Mouse (Mus musculus) liver (tissue): ENCODE data around the gene Gm14151.
"Not testable (repeated sequence)": the region's sequence is repeated elsewhere in the genome, so short reads cannot be mapped to it uniquely, and the experiment has no call there.

Experiments
- DNase-seq: peaks from one replicate; pipeline ENCODE4 v3.0.0-alpha.2; 2020; ENCODE audit warnings: mixed read lengths

Gm14151 gene

DNA sequence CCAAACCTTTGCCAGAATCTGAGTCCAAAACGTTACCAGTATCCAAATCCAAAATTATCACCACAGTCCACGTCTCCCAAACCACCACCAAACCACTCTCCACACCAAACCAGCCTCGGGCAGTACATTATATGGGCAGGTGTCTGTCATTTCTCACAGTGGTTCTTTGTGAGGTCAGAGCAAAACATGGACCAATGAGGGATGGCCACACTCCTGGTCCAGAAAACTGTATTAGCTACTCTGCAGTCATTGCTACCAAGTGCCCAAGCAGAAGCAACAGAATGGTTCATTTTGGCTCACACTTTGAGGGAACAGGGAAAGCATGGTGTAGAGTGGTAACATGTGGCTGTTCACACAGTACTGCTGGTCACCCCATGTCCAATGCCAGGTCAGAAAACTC is at the start of gene Gm14151:
TSS of gene Gm14151 (minus strand) at position 101 of the 400 bp plus-strand sequence.
- not testable (repeated sequence) for DNase-seq

DNA sequence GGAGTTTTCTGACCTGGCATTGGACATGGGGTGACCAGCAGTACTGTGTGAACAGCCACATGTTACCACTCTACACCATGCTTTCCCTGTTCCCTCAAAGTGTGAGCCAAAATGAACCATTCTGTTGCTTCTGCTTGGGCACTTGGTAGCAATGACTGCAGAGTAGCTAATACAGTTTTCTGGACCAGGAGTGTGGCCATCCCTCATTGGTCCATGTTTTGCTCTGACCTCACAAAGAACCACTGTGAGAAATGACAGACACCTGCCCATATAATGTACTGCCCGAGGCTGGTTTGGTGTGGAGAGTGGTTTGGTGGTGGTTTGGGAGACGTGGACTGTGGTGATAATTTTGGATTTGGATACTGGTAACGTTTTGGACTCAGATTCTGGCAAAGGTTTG is 5.8 kb upstream of the Gm14151 start, which contains the start of gene Gm14147:
TSS of gene Gm14147 (plus strand) at position 301 of the 400 bp plus-strand sequence.
- DNase-seq, result not testable (repeated sequence)

DNA sequence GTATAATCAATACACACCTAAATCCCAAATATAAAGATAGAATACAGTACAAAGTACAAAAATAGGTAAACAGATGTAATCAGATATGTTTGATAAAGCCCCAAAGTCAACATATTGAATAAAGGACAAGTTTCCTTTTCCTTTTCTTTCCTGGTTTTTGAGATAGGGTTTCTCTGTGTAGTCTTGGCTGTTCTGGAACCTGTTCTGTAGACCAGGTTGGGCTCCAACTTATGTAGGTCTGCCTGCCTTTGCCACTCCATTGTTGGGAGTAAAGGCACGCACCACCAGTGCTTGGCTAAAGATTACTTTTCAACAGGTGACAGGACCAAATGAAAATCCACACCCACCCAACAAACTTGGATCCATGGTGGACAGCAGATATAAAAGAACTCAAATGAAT is 35.5 kb downstream of the Gm14151 start:
- DNase-seq, result no peak

DNA sequence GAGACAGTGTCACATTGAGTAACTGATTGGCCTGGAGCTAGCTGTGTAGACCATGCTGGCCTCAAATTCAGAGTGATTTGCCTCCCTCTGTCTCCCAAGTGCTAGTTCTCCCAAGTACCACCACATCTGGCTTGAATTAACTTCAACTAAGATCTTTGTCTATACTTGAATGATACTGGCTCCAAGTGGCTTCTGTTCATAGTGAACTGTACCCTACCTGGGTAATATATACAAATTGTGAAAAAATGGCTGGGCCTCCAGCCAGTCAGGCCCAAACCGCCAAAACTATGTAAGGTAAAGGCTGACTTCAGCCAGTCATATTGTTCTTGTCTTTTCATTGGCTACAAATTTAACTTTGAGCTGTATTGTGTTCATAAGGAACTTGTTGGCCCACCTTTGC is 51.7 kb downstream of the Gm14151 start:
- DNase-seq, result no peak

DNA sequence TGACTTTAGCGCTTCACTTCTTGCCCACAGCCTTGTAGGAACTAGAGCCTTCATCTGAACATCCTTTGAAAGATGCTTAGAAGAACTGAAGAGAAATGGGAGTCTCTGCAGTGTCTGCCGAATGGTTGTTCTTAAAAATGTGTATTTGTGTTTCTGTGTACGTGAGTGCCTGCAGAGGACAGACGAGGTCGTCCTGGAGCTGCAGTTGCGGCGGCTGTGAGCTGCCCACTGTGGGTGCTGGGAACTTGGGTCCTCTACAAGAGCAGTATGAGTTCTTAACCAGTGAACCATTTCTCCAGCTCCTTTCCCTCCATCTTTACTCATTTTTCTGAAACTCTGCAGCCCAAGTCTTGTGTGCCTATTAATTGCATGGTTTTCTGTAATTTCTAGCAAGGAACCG is 52.4 kb downstream of the Gm14151 start:
- peak; percentile 47 for DNase-seq

DNA sequence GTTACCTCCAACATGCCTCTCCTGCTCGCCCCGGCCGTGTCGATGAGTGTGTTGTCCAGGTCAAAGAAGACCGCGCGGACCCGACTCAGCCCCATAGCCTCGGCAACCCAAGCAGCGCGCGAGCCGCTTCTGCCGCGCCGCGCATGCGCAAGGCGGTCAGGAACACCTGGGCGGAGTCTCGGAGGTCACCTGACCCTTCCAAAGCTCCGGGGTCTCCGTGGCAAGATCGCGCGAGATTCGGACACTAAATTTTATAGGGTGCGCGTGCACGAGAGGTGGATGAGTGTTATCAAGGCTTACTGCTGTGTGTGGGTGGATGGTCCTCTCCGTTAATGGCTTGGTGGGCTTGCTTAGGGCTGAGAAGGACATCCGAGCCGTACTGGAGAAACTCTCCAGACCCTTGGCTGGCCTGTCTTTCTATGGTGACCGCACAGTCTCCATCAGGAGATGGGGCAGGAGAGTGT is 52.9 kb downstream of the Gm14151 start, which contains the start of the genes Ninl and Nanp:
TSS of gene Ninl (minus strand) at position 151 of the 464 bp plus-strand sequence.
TSS of gene Nanp (minus strand) at position 167 of the 464 bp plus-strand sequence.
- DNase-seq, result peak; percentile 97

DNA sequence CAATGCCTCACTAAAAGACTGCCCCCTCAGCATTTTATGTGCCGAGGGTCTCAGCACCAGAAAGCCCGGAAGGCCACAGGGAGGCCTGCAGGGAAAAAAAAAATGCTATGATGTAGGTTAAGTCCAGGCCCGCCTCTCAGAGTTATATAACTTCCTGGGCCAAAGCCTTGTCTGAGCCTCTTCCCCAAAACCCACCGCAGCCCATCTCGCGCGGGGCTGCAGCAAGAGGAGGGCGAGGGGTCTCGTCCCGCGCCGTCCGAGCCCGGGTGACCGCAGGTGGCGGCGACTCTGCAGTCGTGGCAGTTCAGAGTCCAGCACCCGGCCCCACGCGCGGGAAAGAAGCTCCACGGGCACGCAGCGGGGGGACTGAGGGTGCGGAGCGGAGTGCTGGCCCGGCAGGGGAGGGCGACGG is 53.3 kb downstream of the Gm14151 start:
- DNase-seq, result no peak

DNA sequence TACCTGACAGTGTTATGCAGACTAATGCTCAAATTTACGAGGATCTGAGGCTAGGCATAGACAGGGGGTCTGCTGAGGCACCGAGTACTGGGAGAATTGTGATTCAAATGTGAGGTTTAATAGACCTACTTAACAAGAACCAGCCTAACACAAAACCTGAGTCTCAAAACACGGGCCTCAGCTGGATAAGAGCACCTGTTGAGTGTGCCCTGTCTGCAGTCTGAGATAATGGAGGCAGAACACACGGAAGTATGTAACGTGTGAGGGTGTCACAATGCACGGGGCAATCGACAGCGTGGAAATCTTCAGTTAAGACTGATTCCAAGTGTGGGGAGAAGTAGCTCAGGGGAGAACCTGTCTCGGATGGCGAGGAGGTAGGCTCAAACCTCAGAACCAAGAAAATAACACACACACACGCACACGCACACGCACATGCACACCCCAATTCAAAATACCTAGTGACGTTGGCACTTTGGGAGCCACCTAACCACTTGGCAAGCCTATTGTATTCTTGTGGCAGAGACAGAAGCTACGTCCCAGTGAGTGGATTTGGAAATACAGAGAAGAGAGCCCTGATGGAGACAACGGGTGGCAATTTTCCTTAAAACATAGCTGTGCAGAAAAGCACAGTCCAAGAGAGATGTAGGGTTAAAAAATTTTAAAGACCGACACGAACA is 54.1 kb downstream of the Gm14151 start:
- DNase-seq, result peak; percentile 77

DNA sequence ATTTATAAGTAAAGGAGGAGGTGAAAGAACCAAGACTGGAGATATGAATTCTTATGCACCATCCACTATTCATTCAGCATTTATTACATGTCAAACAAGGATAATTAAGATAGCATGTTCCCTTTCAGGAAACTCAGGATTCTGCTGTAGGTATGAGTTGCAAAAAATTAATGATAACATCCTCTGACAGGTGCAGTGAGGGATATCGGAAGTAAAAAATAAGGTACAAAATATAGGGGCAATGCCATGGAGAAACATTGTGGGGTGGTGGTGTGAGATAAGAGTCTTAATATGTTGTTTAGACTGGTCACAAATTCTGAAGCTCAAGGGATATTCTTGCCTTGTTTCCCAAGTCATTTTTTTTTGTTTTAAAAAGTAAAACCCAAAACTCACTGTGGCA is 54.9 kb downstream of the Gm14151 start:
- DNase-seq, result no peak
